Mouse (Mus musculus) adrenal gland, postnatal 14 days (tissue): ENCODE data around the gene Gm20538. TPM values are rescaled to one million over a fixed set of nuclear protein-coding genes. Genes with fewer than 3 reads are reported as not detected.

Experiments used
- DNase-seq: peaks from one replicate; pipeline ENCODE4 v3.0.0; 2021; ENCODE audit warnings: mixed read lengths
- long read RNA-seq, 2 experiments: library from polyadenylated mRNA; stranded (forward); transcript quantifications; one replicate each; pipeline ENCODE4 v2.0.0; 2021
- total RNA-seq: library from RNA; stranded (reverse); gene quantifications from 2 replicates; pipeline ENCODE4 v1.2.3, GENCODE M21; 2021

The Gm20538 gene
- total RNA-seq, result not detected in 2 replicates
- long read RNA-seq, experiment 1, result 0 reads
- long read RNA-seq, experiment 2, result 0 reads

- no peak for DNase-seq
Observed at GRCm38 (mm10) chr19:44552731-44553130, at the start of gene Gm20538. TSS of gene Gm20538 (minus strand) at chr19:44552831.

- no peak for DNase-seq
Observed at GRCm38 (mm10) chr19:44594180-44594579, 41.5 kb upstream of the Gm20538 start.

DNA sequence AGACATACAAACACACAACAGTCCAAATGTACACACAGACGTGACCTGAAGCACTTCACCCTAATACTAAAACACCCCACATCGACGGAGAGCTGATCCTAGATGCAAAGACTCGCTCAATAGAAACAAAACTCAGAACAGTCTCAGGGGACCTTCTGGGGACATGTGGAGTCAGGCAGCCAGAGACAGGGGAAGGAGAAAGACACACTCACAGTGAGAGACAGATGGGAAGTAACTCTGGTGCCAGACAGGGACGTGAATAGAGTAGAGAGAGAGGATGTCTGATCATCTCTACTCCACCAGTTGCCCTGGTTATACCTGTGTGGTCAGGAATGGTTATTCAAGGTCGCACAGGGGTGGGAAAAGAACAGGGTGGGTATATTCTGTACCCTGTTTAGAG lies 39.0 kb upstream of the Gm20538 start:
- no peak for DNase-seq

- no peak for DNase-seq
Observed at GRCm38 (mm10) chr19:44590992-44591391, 38.4 kb upstream of the Gm20538 start.

DNA sequence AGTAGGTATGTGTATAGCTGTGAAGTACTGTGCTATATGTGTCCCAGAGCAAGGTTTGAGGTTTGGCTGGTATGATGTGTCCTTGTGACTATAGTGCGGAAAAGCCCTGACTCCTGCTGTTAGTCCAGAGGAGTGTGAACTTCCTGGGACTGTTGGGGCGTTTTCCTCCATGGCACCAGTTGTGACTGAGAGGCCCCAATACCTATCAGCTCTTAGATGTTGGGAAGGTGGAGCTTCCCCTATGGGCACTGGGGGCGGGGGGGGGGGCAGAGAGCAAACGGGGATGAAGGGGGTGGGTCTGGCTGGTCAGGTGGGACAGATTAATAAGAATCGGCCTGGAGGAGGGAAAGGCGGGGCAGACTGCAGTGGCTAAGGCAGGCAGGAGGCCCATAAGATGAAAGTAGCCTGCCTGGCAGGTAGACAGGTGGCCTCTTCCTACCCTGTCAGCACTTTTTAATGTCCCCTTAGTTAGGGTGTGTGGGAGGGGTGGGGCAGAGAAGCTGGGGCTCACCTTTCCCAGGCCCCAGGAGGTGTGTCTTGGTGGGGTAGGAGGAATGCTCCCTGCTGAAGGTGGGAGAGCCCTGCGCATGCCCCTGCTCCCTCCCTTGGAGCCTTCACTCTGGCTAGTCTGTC lies 37.1 kb upstream of the Gm20538 start:
- DNase-seq, result no peak

- no peak for DNase-seq
Observed at GRCm38 (mm10) chr19:44588036-44588435, 35.4 kb upstream of the Gm20538 start.

GRCm38 (mm10) chr19:44582638-44583309 lies 30.1 kb upstream of the Gm20538 start:
- peak; percentile 96 for DNase-seq

- DNase-seq, result no peak
Observed at GRCm38 (mm10) chr19:44582103-44582502, 29.5 kb upstream of the Gm20538 start.

- no peak for DNase-seq
Observed at GRCm38 (mm10) chr19:44578038-44578437, 25.4 kb upstream of the Gm20538 start.

GRCm38 (mm10) chr19:44576275-44576674 lies 23.6 kb upstream of the Gm20538 start:
- DNase-seq, result no peak

DNA sequence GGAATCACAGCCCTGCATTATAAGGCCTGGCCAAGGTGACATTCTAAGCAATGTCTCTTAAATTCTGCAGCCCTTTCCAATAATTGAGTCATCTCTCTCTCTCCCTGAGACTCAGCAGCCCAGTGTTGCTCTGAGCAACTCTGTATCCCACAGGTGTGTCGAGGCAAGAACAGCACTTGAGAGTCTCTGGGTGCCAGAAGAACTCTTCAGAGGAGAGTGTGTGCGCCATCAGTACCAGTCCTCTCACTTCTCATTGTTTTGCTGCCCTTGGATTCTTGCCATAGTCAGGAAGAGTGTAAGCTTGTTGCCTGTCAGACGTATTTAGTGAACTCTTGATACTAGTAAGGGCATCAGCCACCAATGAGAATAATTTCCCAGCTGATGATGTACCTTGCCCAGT lies 15.1 kb upstream of the Gm20538 start:
- no peak for DNase-seq

GRCm38 (mm10) chr19:44564006-44564405 lies 11.4 kb upstream of the Gm20538 start:
- DNase-seq, result no peak

DNA sequence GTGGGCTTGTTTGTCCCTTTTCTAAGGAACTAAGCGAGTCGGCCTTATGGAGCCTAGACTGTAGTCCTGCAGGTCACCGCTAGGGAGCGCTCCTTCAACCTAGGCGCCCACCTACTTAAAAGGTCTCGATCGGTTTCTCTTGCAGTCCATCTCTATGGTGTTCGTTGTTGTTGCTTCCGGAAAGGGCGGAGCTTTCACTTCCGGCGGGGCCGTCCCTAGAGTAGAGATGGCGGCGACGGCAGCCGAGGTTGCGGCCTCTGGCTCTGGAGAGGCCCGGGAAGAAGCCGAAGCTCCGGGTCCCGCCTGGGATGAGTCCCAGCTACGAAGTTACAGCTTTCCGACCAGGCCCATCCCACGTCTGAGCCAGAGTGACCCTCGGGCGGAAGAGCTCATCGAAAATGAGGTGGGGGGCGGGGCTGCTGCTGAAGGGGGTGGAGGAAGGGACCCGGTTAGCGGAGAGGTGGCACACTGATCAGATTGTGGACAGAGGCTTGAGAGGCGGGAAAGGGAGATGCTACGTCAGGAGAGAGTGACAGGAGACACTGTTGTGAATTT lies 10.1 kb upstream of the Gm20538 start, which contains the start of gene Hif1an:
TSS of gene Hif1an (plus strand) at position 199 of the 555 bp plus-strand sequence.
- peak; percentile 95 for DNase-seq

- peak; percentile 98 for DNase-seq
Observed at GRCm38 (mm10) chr19:44554861-44555590, 2.4 kb upstream of the Gm20538 start, which contains the start of gene Ndufb8. TSS of gene Ndufb8 (minus strand) at chr19:44555440.

DNA sequence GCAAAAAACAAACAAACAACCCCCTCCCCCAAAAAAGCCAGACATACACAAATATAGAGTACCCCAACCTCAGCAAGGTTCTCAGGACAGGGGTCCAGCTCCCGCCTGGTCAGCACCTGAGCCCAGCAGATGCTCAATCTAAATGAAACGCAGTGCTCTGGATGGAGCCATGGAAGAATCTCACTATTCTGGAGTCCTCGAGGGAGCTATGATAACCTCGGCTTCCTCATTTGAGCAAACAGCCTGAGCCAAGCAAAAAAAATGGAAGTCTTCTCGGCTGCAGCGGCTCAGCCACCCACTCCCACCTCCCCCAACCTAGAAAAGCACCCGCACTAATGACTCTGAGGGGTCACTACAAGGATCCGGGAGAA lies 1.8 kb upstream of the Gm20538 start:
- peak; percentile 18 for DNase-seq

DNA sequence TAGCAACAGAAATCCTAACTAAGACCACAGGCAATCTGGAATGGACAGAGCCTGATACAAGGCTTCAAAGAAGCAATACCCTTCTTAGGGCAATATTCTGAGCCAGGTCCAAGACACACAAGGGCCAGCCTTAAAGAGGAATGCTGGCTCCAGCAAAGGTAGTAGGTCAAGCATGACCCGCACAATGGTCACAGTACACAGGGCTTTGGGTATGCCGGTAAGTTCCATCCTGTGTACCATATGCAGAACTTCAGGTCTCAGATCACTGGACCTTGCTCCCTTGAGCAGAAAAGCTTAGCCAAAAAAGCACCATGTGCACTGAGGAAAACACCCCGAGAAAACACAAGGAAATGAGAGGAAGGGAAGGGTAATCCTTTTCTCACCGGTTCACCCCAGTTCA lies 655 bp upstream of the Gm20538 start:
- DNase-seq, result no peak

DNA sequence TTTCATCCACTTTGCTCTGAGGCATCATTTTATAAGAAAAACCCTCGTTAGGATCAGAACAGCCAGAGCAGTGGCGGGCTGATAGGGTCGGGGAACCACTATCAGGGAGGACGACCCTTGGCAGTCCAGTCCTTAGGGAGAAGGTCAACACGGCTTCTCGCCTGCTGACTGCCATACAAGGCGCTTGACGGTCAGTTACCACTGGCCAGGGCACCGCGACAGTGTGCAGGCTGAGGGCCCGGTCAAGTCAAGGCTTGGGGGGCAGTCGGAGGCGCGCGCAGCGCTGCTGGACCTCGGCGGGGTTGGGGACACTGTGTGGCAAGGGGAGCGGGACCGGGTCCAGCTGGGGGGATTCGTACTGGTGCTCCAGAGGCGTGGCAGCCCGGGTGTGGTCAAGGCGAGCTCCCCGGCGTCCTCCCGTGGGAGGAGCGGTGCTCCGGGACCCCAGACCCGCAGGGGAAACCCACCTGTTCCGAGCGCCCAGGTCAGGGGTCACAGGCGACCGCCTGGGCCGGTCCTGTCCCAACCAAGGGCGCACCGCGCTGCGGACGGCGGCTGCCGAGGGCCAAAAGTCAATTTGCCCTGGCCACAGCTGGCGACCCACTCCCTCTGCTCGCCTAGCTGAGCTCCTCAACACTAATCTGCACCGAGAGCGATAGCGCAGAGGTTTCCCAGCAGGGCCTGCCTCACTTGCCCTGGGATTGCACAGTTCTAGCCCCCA lies 7.2 kb downstream of the Gm20538 start, which contains the start of gene Sec31b:
TSS of gene Sec31b (minus strand) at position 544 of the 721 bp plus-strand sequence.
- peak; percentile 76 for DNase-seq

GRCm38 (mm10) chr19:44544775-44545174 lies 7.9 kb downstream of the Gm20538 start:
- peak; percentile 85 for DNase-seq

- DNase-seq, result no peak
Observed at GRCm38 (mm10) chr19:44544372-44544771, 8.3 kb downstream of the Gm20538 start.

DNA sequence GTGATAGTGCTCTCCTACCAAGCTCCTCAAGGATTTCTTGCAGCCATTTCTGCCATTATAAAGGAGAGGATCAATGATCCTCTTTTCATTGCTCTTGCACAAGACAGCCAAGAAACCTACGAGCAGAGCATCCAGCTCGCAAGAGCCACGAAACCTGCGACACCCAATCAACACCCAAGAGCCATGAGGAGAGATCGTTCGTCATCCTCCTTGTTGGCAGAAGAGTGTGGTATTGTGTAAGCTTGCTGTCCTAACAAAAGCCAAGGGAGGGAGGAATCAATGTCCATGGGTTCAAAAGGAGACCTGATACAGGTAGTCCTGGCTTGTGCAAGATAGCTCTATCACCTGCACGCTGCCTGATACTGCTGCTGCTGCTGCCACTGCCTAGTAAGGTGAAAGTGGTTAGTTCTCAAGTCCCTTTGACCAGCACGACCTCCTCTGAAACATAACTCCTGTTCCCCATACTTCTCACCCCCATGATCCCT lies 9.9 kb downstream of the Gm20538 start:
- DNase-seq, result no peak

DNA sequence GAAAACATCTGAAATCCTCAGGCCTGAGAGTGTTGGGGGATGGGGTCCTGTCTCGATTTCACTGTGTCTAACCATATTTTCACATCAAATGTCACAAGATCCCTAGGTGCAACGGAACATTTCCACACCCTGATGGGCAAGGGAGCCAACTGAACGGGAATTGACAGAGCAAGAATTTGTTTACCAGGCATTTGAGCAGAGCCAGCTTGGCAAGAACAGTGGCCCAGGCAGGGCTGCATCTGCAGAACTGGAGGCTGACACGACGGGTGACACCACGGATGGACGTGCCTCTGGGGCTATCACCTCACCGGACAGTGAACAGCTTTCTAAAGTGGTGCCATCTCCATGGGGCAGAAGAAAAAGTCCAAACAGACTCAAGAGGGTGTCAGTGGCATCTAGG lies 15.2 kb downstream of the Gm20538 start:
- no peak for DNase-seq

GRCm38 (mm10) chr19:44535376-44535775 lies 17.3 kb downstream of the Gm20538 start:
- peak; percentile 30 for DNase-seq
